Comparison of ENCODE assay signal across 8 mouse cellular contexts in the genomic region with DNA sequence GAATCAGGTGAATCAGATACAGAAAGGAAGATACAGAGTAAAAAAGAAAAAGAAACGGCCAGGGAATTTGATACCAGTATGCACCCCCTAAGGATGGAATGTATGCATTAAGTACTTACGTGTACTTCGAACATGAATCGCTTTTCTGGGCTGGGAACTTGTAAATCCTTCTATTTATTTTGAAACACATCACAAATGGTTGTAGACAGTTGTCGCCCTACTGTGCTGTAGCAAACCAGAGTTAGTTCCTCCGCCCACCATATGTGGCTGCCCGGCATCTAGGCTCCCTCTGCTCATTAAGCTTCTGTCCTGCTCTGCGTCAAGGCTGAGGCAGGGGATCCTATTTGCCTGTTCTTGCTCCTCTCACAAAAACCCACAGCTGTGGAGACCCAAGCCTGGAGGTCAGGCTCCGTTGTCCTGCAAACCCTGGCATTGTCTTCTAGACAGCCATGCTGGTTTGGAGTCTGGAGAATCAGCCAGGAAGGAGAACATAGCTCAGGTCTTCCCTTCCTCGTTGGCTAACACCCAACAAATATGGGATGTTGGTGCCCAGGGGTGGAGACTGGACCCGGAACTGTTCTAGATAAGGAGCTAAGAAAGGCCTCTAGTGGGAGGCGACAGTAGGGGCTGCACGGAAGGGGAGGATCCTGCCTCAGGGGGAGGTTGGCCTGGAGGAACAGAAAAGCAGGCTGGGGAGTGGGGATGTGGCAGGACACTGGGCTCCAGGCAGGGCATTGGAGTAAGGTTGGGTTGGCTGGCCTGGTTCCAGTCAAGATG.
A peak's percentile ranks its signal among the peaks of the same experiment; 100 is the strongest.
DNase-seq lines count a peak whose midpoint lies in the region; ATAC-seq lines count a peak whose summit lies in the region.
"Had no signal": no experiment of that assay in that cellular context is flagged by ENCODE, and none has a peak within 500 bp of the region (broad histone marks: within the 10 kb centered on the region; RNA-seq: fewer than 3 reads in every experiment).

No protein-coding gene starts in this region.

- H3K36me3 ChIP-seq in limb, embryonic 12.5 days: peaks cover 43% of the 10 kb centered on the region
- peaks cover 48% of the 10 kb centered on the region for H3K36me3 ChIP-seq in limb, embryonic 10.5 days
- no peaks in the 10 kb centered on the region for H3K36me3 ChIP-seq in liver, embryonic 15.5 days (replicated peaks)
- no peaks in the 10 kb centered on the region for H3K36me3 ChIP-seq in stomach, embryonic 16.5 days (ENCODE audit: control insufficient read depth, insufficient read depth, low read length)

- no peak overlapping the region for H3K4me2 ChIP-seq in limb, embryonic 12.5 days
- H3K4me2 ChIP-seq in liver, embryonic 15.5 days: peak overlapping the region; percentile 44
- H3K4me2 ChIP-seq in stomach, embryonic 16.5 days (ENCODE audit: low read depth, low read length): no peak overlapping the region

- 0 out of 2 replicates have a peak overlapping the region, but pooled peaks have one; percentile 23 for H3K27ac ChIP-seq in limb, embryonic 12.5 days
- H3K27ac ChIP-seq in limb, embryonic 10.5 days: no peak overlapping the region
- no peak overlapping the region for H3K27ac ChIP-seq in liver, embryonic 15.5 days (replicated peaks)
- H3K27ac ChIP-seq in stomach, embryonic 16.5 days (ENCODE audit: low read length): peak overlapping the region; percentile 50; the same call in 1 of the 2 replicates

- no peaks in the 10 kb centered on the region for H3K9me3 ChIP-seq in limb, embryonic 12.5 days
- no peaks in the 10 kb centered on the region for H3K9me3 ChIP-seq in limb, embryonic 10.5 days (replicated peaks)
- no peaks in the 10 kb centered on the region for H3K9me3 ChIP-seq in liver, embryonic 15.5 days (replicated peaks)
- no peaks in the 10 kb centered on the region for H3K9me3 ChIP-seq in stomach, embryonic 16.5 days (replicated peaks; ENCODE audit: control insufficient read depth, low read length)

- 71% methylated on average over 13 of the region's 13 CpGs for WGBS in limb, embryonic 12.5 days
- whole genome bisulfite sequencing in limb, embryonic 10.5 days: 80% methylated on average over 13 of the region's 13 CpGs
- WGBS in liver, embryonic 15.5 days (ENCODE audit: insufficient replicate concordance): 55% methylated on average over 13 of the region's 13 CpGs
- 61% methylated on average over 13 of the region's 13 CpGs for WGBS in stomach, embryonic 16.5 days

- H3K4me3 ChIP-seq in limb, embryonic 12.5 days (replicated peaks): no peak overlapping the region
- no peak overlapping the region for H3K4me3 ChIP-seq in limb, embryonic 10.5 days
- no peak overlapping the region for H3K4me3 ChIP-seq in liver, embryonic 15.5 days (replicated peaks)
- no peak overlapping the region for H3K4me3 ChIP-seq in stomach, embryonic 16.5 days (replicated peaks; ENCODE audit: low read length)

- no peak; the same call in 1 of the 2 replicates for ATAC-seq in limb, embryonic 12.5 days (ENCODE audit: insufficient number of reproducible peaks, insufficient read depth, low FRiP score, low TSS enrichment, low read depth)
- ATAC-seq in liver, embryonic 15.5 days (ENCODE audit: insufficient read depth): peak; percentile 76
- peak; percentile 87 for ATAC-seq in stomach, embryonic 16.5 days (ENCODE audit: insufficient read depth, low FRiP score)

- H3K9ac ChIP-seq in limb, embryonic 12.5 days (replicated peaks): no peak overlapping the region
- no peak overlapping the region for H3K9ac ChIP-seq in liver, embryonic 15.5 days
- no peak overlapping the region for H3K9ac ChIP-seq in stomach, embryonic 16.5 days (ENCODE audit: low read length)

- DNase-seq in limb, embryonic 10.5 days (ENCODE audit: low spot score): no peak
- peak; percentile 37 for DNase-seq in heart, postnatal 4 days
- DNase-seq in thymus, postnatal 0 days (ENCODE audit: low spot score): no peak
- no peak for DNase-seq in thymus, postnatal 14 days
- DNase-seq: cerebellum, adult 9-10 months had no signal

- H3K27me3 ChIP-seq in limb, embryonic 12.5 days: no peaks in the 10 kb centered on the region
- no peaks in the 10 kb centered on the region for H3K27me3 ChIP-seq in limb, embryonic 10.5 days (ENCODE audit: low read depth, poor library complexity, severe bottlenecking)
- no peaks in the 10 kb centered on the region for H3K27me3 ChIP-seq in liver, embryonic 15.5 days
- no peaks in the 10 kb centered on the region for H3K27me3 ChIP-seq in stomach, embryonic 16.5 days (ENCODE audit: control insufficient read depth, insufficient read depth, low read length)

- peaks cover 40% of the 10 kb centered on the region for H3K4me1 ChIP-seq in limb, embryonic 12.5 days (replicated peaks)
- H3K4me1 ChIP-seq in limb, embryonic 10.5 days: peaks cover 47% of the 10 kb centered on the region
- H3K4me1 ChIP-seq in liver, embryonic 15.5 days (replicated peaks): peaks cover 22% of the 10 kb centered on the region
- H3K4me1 ChIP-seq in stomach, embryonic 16.5 days (ENCODE audit: control insufficient read depth, insufficient read depth, low read length): peaks cover 26% of the 10 kb centered on the region

Comparison
In these comparisons a context has a peak if more than half of its experiments do, and no peak if none do; other contexts are left out.
1. H3K27ac ChIP-seq: peak in limb, embryonic 12.5 days (single experiment) and stomach, embryonic 16.5 days (single experiment); none in limb, embryonic 10.5 days (single experiment) and liver, embryonic 15.5 days (single experiment).